Mouse (Mus musculus) Muller cell, postnatal 12 days (primary cell): ENCODE measurements at regions not wholly inside any gene's neighbourhood (a gene's known extent, or its start where the extent isn't known, plus 50 kb on each side); places are given as distances from the start of the nearest gene placed in this dataset.
A peak's percentile ranks its signal among the peaks of the same experiment; 100 is the strongest.

Experiments
- DNase-seq: peaks from one replicate; pipeline ENCODE4 v3.0.0-alpha.2; 2015; ENCODE audit errors: inconsistent ontology term

DNA sequence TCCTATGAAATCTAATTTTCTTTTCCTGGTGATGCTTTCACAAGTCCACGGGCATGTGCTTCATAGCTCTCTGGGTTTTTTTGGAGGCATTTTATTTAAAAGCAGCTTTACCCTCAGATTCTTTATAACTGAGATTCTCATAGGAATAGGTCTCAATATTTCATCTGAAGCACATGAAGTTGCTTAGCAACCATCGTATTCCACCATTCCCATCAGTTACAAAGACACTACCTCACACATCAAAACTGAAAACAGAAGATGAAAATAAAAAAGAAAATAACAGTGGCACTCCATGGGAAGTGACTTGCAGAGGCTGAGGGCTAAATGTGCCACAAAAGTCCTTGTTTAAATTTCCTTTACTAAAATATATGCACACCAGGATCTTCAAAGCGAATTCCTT is 384.0 kb upstream of the 1700015G11Rik start:
- DNase-seq: no peak

DNA sequence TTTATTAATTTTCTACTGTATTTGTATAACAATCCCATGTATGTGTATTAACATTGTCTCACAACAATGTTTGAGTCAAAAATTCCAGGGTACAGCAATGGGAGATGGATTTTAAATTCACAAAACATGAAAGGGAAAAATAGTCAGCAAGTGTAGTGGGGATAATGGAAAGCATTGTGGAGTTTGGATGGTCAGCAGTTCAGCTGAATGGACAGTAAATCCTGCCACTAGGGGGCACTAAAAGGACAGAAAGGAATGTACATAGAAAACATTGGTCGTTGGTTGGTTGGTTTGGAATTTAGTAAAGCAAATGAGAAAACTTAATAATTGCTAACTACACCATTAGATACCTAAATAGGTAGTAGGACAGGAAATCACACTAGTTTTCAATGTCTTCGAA is 376.3 kb upstream of the 1700015G11Rik start:
- DNase-seq: peak; percentile 60
